Mouse (Mus musculus): ENCODE data around the gene Sf1. TPM values are rescaled to one million over a fixed set of nuclear protein-coding genes. Genes with fewer than 3 reads are reported as not detected.

Sf1 gene
- polyA plus RNA-seq, 1 experiment from 2014 or later, result 224 TPM

- DNase-seq (ENCODE audit: low spot score) (no peak), ATAC-seq (ENCODE audit: insufficient read depth, low FRiP score, low TSS enrichment) (no peak)
- Histone ChIP-seq H3K4me2 (ENCODE audit: low read depth) (no peak overlapping the region), H3K9me3 (ENCODE audit: control insufficient read depth, low read length) (no peaks in the 10 kb centered on the region), H3K9ac (ENCODE audit: low read length) (no peak overlapping the region), H3K4me1 (ENCODE audit: control insufficient read depth, insufficient read depth, low read length) (peaks cover 18% of the 10 kb centered on the region), H3K4me3 (ENCODE audit: low read depth, low read length) (no peak overlapping the region), H3K27me3 (ENCODE audit: control insufficient read depth, insufficient read depth, low read length) (peaks cover 13% of the 10 kb centered on the region), H3K36me3 (ENCODE audit: control insufficient read depth, insufficient read depth, low read length) (no peaks in the 10 kb centered on the region), H3K27ac (ENCODE audit: low read depth, low read length) (no peak overlapping the region)
- 75% methylated on average over 10 of the region's 10 CpGs for WGBS
These were observed 41.9 kb downstream of the Sf1 start for GRCm38 (mm10) chr19:6405433-6405832.

GRCm38 (mm10) chr19:6407109-6407508 is 43.6 kb downstream of the Sf1 start:
- H3K9ac ChIP-seq (ENCODE audit: low read length), result no peak overlapping the region
- 80% methylated on average over 8 of the region's 8 CpGs for WGBS
- DNase-seq (ENCODE audit: low spot score) (no peak), ATAC-seq (ENCODE audit: insufficient read depth, low FRiP score, low TSS enrichment) (no peak)
- H3K27ac ChIP-seq (ENCODE audit: low read depth, low read length), result no peak overlapping the region
- H3K9me3 ChIP-seq (ENCODE audit: control insufficient read depth, low read length), result no peaks in the 10 kb centered on the region
- no peak overlapping the region for H3K4me3 ChIP-seq (ENCODE audit: low read depth, low read length)
- peaks cover 3% of the 10 kb centered on the region; the same call in 1 of the 2 replicates for H3K4me1 ChIP-seq (ENCODE audit: control insufficient read depth, insufficient read depth, low read length)
- H3K36me3 ChIP-seq (ENCODE audit: control insufficient read depth, insufficient read depth, low read length), result no peaks in the 10 kb centered on the region
- H3K27me3 ChIP-seq (ENCODE audit: control insufficient read depth, insufficient read depth, low read length), result no peaks in the 10 kb centered on the region
- no peak overlapping the region for H3K4me2 ChIP-seq (ENCODE audit: low read depth)

GRCm38 (mm10) chr19:6407816-6408510 is 44.5 kb downstream of the Sf1 start:
- peaks cover 3% of the 10 kb centered on the region; the same call in 1 of the 2 replicates for H3K4me1 ChIP-seq (ENCODE audit: control insufficient read depth, insufficient read depth, low read length)
- WGBS, result 59% methylated on average over 16 of the region's 16 CpGs
- ATAC-seq (ENCODE audit: insufficient read depth, low FRiP score, low TSS enrichment) (no peak), DNase-seq (ENCODE audit: low spot score) (no peak)
- no peaks in the 10 kb centered on the region for H3K9me3 ChIP-seq (ENCODE audit: control insufficient read depth, low read length)
- no peak overlapping the region for H3K4me3 ChIP-seq (ENCODE audit: low read depth, low read length)
- H3K27ac ChIP-seq (ENCODE audit: low read depth, low read length), result no peak overlapping the region
- no peaks in the 10 kb centered on the region for H3K27me3 ChIP-seq (ENCODE audit: control insufficient read depth, insufficient read depth, low read length)
- peak overlapping the region; percentile 4; the same call in 1 of the 2 replicates for H3K9ac ChIP-seq (ENCODE audit: low read length)
- no peak overlapping the region for H3K4me2 ChIP-seq (ENCODE audit: low read depth)
- H3K36me3 ChIP-seq (ENCODE audit: control insufficient read depth, insufficient read depth, low read length), result no peaks in the 10 kb centered on the region

- no peaks in the 10 kb centered on the region for H3K36me3 ChIP-seq (ENCODE audit: control insufficient read depth, insufficient read depth, low read length)
- H3K4me1 ChIP-seq (ENCODE audit: control insufficient read depth, insufficient read depth, low read length), result no peaks in the 10 kb centered on the region; the same call in 1 of the 2 replicates
- no peak overlapping the region for H3K9ac ChIP-seq (ENCODE audit: low read length)
- H3K27me3 ChIP-seq (ENCODE audit: control insufficient read depth, insufficient read depth, low read length), result no peaks in the 10 kb centered on the region
- H3K4me2 ChIP-seq (ENCODE audit: low read depth), result no peak overlapping the region
- DNase-seq (ENCODE audit: low spot score), result no peak
- WGBS, result 82% methylated on average over 8 of the region's 8 CpGs
- no peaks in the 10 kb centered on the region for H3K9me3 ChIP-seq (ENCODE audit: control insufficient read depth, low read length)
- no peak for ATAC-seq (ENCODE audit: insufficient read depth, low FRiP score, low TSS enrichment)
- no peak overlapping the region for H3K27ac ChIP-seq (ENCODE audit: low read depth, low read length)
- no peak overlapping the region for H3K4me3 ChIP-seq (ENCODE audit: low read depth, low read length)
These were observed 45.3 kb downstream of the Sf1 start for GRCm38 (mm10) chr19:6408749-6409148.

DNA sequence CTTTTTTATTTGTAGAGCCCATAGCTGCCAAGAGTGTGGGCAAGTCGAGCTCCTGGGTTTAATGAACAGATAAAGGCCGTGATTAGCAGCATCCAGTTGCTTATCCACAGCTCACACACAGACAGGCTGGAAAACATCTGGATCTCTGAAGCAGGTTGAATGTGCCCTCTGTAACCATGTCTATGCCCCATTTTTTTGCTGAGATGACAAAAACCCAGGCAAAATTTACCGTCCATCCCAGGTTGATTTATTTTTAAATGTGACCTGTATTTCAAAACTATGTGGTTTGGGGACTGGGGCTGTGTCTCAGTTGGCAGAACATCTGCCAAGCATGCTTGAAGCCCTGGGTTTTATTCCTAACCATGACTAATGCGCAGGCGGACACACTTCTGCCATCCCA is 45.7 kb downstream of the Sf1 start:
- DNase-seq (ENCODE audit: low spot score), result no peak
- H3K9me3 ChIP-seq (ENCODE audit: control insufficient read depth, low read length), result no peaks in the 10 kb centered on the region
- H3K9ac ChIP-seq (ENCODE audit: low read length), result no peak overlapping the region
- H3K27me3 ChIP-seq (ENCODE audit: control insufficient read depth, insufficient read depth, low read length), result no peaks in the 10 kb centered on the region
- H3K27ac ChIP-seq (ENCODE audit: low read depth, low read length), result no peak overlapping the region
- H3K4me1 ChIP-seq (ENCODE audit: control insufficient read depth, insufficient read depth, low read length), result no peaks in the 10 kb centered on the region; the same call in 1 of the 2 replicates
- 83% methylated on average over 5 of the region's 5 CpGs for WGBS
- no peaks in the 10 kb centered on the region for H3K36me3 ChIP-seq (ENCODE audit: control insufficient read depth, insufficient read depth, low read length)
- ATAC-seq (ENCODE audit: insufficient read depth, low FRiP score, low TSS enrichment), result no peak
- no peak overlapping the region for H3K4me2 ChIP-seq (ENCODE audit: low read depth)
- H3K4me3 ChIP-seq (ENCODE audit: low read depth, low read length), result no peak overlapping the region

DNA sequence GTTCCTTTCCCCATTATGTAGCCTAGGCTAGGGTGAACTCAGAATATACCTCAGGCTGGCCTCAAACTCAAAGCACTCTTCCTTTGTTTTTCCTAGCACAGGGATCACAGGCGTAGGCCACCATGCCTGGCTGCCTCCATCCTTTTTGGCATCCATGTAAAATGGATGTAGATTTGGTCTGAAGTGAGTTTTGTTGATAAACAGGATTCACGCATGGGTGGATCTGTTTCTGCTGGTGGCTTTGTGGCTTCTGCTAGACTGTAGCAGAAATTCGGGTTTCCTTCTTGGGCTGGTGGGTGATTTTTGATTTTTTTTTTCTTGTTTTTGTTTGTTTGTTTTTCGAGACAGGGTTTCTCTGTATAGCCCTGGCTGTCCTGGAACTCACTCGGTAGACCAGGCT is 46.4 kb downstream of the Sf1 start:
- no peak overlapping the region for H3K27ac ChIP-seq (ENCODE audit: low read depth, low read length)
- H3K9ac ChIP-seq (ENCODE audit: low read length), result no peak overlapping the region
- WGBS, result 81% methylated on average over 5 of the region's 5 CpGs
- H3K4me3 ChIP-seq (ENCODE audit: low read depth, low read length), result no peak overlapping the region
- H3K9me3 ChIP-seq (ENCODE audit: control insufficient read depth, low read length), result no peaks in the 10 kb centered on the region
- DNase-seq (ENCODE audit: low spot score), result no peak
- H3K36me3 ChIP-seq (ENCODE audit: control insufficient read depth, insufficient read depth, low read length), result no peaks in the 10 kb centered on the region
- ATAC-seq (ENCODE audit: insufficient read depth, low FRiP score, low TSS enrichment), result no peak
- no peak overlapping the region for H3K4me2 ChIP-seq (ENCODE audit: low read depth)
- no peaks in the 10 kb centered on the region for H3K27me3 ChIP-seq (ENCODE audit: control insufficient read depth, insufficient read depth, low read length)
- no peaks in the 10 kb centered on the region; the same call in 1 of the 2 replicates for H3K4me1 ChIP-seq (ENCODE audit: control insufficient read depth, insufficient read depth, low read length)

GRCm38 (mm10) chr19:6412798-6413197 is 49.3 kb downstream of the Sf1 start:
- Histone ChIP-seq H3K9ac (ENCODE audit: low read length) (no peak overlapping the region), H3K4me3 (ENCODE audit: low read depth, low read length) (no peak overlapping the region), H3K9me3 (ENCODE audit: control insufficient read depth, low read length) (no peaks in the 10 kb centered on the region), H3K36me3 (ENCODE audit: control insufficient read depth, insufficient read depth, low read length) (no peaks in the 10 kb centered on the region), H3K4me2 (ENCODE audit: low read depth) (no peak overlapping the region), H3K4me1 (ENCODE audit: control insufficient read depth, insufficient read depth, low read length) (peaks cover 25% of the 10 kb centered on the region), H3K27me3 (ENCODE audit: control insufficient read depth, insufficient read depth, low read length) (no peaks in the 10 kb centered on the region), H3K27ac (ENCODE audit: low read depth, low read length) (no peak overlapping the region)
- ATAC-seq (ENCODE audit: insufficient read depth, low FRiP score, low TSS enrichment) (no peak), DNase-seq (ENCODE audit: low spot score) (no peak)
- WGBS, result 65% methylated on average over 14 of the region's 14 CpGs

DNA sequence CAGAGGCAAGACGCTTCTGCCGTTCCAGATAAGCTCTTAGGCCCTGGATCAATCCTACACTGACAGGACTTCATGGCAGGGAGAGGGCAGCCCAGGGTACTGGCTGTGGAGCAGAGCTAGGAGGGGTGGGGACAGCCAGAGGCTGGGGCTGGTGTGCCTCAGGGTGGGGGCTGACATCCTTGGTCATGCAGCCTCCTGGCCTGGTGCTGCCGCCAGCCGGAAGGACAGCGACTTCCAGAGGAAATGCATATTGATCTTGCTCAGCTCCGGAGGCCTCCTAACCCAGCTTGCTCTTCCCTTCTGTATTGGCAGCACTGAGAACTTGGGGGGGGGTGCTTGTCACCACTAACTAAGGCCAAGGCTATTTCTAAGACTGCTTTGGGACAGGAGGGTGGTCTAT is 52.0 kb downstream of the Sf1 start:
- WGBS, result 43% methylated on average over 6 of the region's 6 CpGs

GRCm38 (mm10) chr19:6416124-6416770 is 52.8 kb downstream of the Sf1 start:
- ATAC-seq (ENCODE audit: insufficient read depth, low FRiP score, low TSS enrichment), result peak; percentile 35; the same call in 1 of the 2 replicates
- Histone ChIP-seq H3K9me3 (ENCODE audit: control insufficient read depth, low read length) (no peaks in the 10 kb centered on the region), H3K27me3 (ENCODE audit: control insufficient read depth, insufficient read depth, low read length) (peaks cover 16% of the 10 kb centered on the region), H3K9ac (ENCODE audit: low read length) (peak overlapping the region; percentile 22), H3K4me3 (ENCODE audit: low read depth, low read length) (no peak overlapping the region), H3K36me3 (ENCODE audit: control insufficient read depth, insufficient read depth, low read length) (no peaks in the 10 kb centered on the region), H3K4me1 (ENCODE audit: control insufficient read depth, insufficient read depth, low read length) (peaks cover 25% of the 10 kb centered on the region), H3K4me2 (ENCODE audit: low read depth) (no peak overlapping the region; the same call in 1 of the 2 replicates), H3K27ac (ENCODE audit: low read depth, low read length) (peak overlapping the region; percentile 64; the same call in 1 of the 2 replicates)
- DNase-seq (ENCODE audit: low spot score), result peak; percentile 74
- 6% methylated on average over 9 of the region's 9 CpGs for WGBS

More for the DNA sequence above, 52.0 kb downstream of the Sf1 start:
- H3K27ac ChIP-seq (ENCODE audit: low read depth, low read length), result peak overlapping the region; percentile 64
- no peak overlapping the region for H3K4me3 ChIP-seq (ENCODE audit: low read depth, low read length)
- H3K27me3 ChIP-seq (ENCODE audit: control insufficient read depth, insufficient read depth, low read length), result peaks cover 8% of the 10 kb centered on the region
- peaks cover 25% of the 10 kb centered on the region for H3K4me1 ChIP-seq (ENCODE audit: control insufficient read depth, insufficient read depth, low read length)
- no peaks in the 10 kb centered on the region for H3K36me3 ChIP-seq (ENCODE audit: control insufficient read depth, insufficient read depth, low read length)
- no peak for DNase-seq (ENCODE audit: low spot score)
- H3K9ac ChIP-seq (ENCODE audit: low read length), result no peak overlapping the region; the same call in 1 of the 2 replicates
- H3K4me2 ChIP-seq (ENCODE audit: low read depth), result no peak overlapping the region
- no peaks in the 10 kb centered on the region for H3K9me3 ChIP-seq (ENCODE audit: control insufficient read depth, low read length)
- no peak for ATAC-seq (ENCODE audit: insufficient read depth, low FRiP score, low TSS enrichment)

Data from neural tube, embryonic 11.5 days (tissue).